Mouse (Mus musculus): ENCODE data around the gene Akap9.

DNA sequence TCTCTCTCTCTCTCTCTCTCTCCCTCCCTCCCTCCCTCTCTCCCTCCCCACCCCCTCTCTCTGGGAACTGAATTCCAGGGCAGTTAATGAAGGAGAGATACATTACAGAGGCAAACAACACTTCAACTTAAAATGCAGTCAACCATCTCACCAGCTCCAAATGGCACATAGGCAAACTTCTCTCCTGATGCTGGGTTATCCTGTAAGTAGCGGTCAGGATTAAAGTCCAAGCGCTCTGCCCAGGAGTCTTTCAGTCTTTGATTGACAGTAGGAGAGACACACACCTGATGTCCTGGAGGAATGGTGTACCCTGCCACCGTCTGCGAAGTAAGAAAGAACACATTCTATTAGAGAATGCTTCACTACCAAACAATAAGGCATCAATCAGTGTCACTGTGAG, 158.5 kb downstream of the Akap9 start:
- TF ChIP-seq CTCF (IDR thresholded peaks at IDR 0.05; ENCODE audit: borderline replicate concordance, control insufficient read depth, extremely low read depth, insufficient read depth, low read length, poor library complexity), result no peak
- no peak for TF ChIP-seq POLR2A (IDR thresholded peaks at IDR 0.05; ENCODE audit: control insufficient read depth, extremely low read depth, insufficient read depth, low read length, poor library complexity)
